Mouse (Mus musculus): Measurements from ENCODE around the gene Tktl1. TPM values are rescaled to one million over a fixed set of nuclear protein-coding genes. Genes with fewer than 3 reads are reported as not detected.

Gene Tktl1
- polyA plus RNA-seq, 1 experiment: not detected

DNA sequence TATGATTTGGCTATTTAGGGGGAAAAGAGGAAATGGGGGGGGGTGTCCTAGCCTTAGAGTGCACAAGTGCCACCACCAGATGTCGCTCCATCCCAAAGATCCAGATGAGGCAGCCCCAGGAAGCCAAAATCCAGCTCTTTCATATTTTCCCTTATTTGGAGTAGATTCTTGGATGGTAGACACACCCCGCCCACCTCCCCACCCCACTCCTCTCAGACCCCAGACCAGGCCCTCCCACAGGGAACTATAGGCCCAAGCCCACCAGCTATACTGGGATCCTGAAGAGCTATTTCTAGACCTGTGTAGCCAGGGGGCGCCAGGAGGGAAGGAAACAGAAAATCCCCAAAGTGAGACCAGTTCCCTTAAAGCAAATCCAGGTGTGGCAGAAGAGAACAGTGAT lies 71.6 kb downstream of the Tktl1 start:
- Histone ChIP-seq H3K4me3 (replicated peaks; ENCODE audit: control insufficient read depth, low read depth, low read length) (no peak overlapping the region), H3K4me1 (ENCODE audit: control insufficient read depth, insufficient read depth, low read length) (no peaks in the 10 kb centered on the region), H3K27ac (ENCODE audit: control insufficient read depth, insufficient read depth, low read depth, low read length, poor library complexity) (no peak overlapping the region)
- TF ChIP-seq POLR2A (IDR thresholded peaks at IDR 0.05; ENCODE audit: borderline replicate concordance, control insufficient read depth, low read depth, low read length) (no peak), CTCF (IDR thresholded peaks at IDR 0.05; ENCODE audit: control insufficient read depth, insufficient read depth, low read length) (peak; percentile 68)
- WGBS: 22% methylated on average over 3 of the region's 3 CpGs

DNA sequence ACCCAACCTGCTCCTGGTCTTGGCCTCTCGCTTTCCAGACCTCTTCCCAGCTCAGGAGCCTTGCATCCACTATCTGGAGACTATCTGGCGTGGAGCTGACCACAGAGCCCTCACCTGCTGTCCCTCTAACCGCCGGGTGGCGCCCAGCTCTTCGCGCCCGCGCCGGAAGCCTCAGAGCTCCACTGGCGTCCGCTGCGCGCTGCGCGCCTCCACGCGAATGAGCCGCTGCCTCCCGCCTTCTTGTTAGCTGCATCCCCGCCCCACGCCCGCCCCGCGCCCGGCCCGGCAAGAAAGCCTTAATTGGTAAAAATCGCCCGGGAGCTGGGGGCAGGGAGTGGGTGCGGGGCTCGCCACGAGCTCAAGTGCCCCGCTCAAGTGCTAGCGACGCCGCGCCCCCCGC lies 72.6 kb downstream of the Tktl1 start, which contains the start of gene Flna:
Gene Flna, minus strand, starts transcription at position 206 of the 400 bp plus-strand sequence.
- Histone ChIP-seq H3K27ac (ENCODE audit: control insufficient read depth, insufficient read depth, low read depth, low read length, poor library complexity) (peak within 1 kb of the TSS; percentile 64), H3K4me3 (replicated peaks; ENCODE audit: control insufficient read depth, low read depth, low read length) (peak within 1 kb of the TSS; percentile 63), H3K4me1 (ENCODE audit: control insufficient read depth, insufficient read depth, low read length) (no peaks in the 10 kb centered on the region)
- 24% methylated on average over 34 of the region's 38 CpGs for WGBS
- peak; percentile 37; the same call in 1 of the 2 replicates for TF ChIP-seq POLR2A (IDR thresholded peaks at IDR 0.05; ENCODE audit: borderline replicate concordance, control insufficient read depth, low read depth, low read length)
- peak; percentile 34; the same call in 1 of the 2 replicates for TF ChIP-seq CTCF (IDR thresholded peaks at IDR 0.05; ENCODE audit: control insufficient read depth, insufficient read depth, low read length)

DNA sequence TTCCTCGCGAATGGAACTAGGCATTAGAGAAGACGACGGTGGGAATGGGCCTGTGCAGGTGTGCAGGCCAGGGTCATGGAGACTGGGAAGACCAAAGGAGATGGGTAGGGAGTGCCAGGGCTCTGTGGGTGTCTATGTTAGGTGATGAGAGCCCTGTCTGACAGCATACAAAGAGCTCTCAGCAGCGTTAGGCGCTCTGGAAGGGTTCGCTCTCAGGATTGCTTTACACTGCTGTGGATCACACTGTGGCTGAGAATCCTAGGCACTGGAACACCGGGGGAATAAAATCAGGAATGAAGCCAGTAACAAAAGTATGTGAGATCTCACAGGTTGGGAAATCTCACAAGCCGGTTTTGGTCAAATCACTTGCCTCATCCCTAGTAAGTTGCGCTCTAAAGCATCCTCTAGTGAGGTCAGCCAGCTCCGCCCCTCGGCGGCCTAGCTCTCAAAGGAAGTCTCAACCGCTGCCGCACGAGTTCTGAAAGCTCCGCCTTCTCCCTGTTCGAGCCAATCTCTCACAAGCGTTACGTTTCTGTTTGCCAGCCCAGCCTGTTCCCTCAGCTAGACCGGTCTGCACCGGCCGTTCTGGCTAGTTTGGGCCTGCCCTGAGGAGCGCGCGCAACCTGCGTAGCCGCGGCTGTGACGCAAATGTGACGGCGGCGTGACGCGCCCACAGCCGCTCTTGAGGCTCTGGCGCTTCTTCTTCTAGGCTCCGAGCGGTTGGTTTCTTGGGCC lies 77.3 kb downstream of the Tktl1 start, which contains the start of gene Emd:
Gene Emd, plus strand, starts transcription at position 535 of the 735 bp plus-strand sequence.
- Histone ChIP-seq H3K4me1 (ENCODE audit: control insufficient read depth, insufficient read depth, low read length) (no peaks in the 10 kb centered on the region; the same call in 1 of the 2 replicates), H3K27ac (ENCODE audit: control insufficient read depth, insufficient read depth, low read depth, low read length, poor library complexity) (peak within 1 kb of the TSS; percentile 97), H3K4me3 (replicated peaks; ENCODE audit: control insufficient read depth, low read depth, low read length) (peak within 1 kb of the TSS; percentile 90)
- 23% methylated on average over 39 of the region's 39 CpGs for WGBS
- TF ChIP-seq CTCF (IDR thresholded peaks at IDR 0.05; ENCODE audit: control insufficient read depth, insufficient read depth, low read length): no peak
- peak; percentile 70; the same call in 1 of the 2 replicates for TF ChIP-seq POLR2A (IDR thresholded peaks at IDR 0.05; ENCODE audit: borderline replicate concordance, control insufficient read depth, low read depth, low read length)

DNA sequence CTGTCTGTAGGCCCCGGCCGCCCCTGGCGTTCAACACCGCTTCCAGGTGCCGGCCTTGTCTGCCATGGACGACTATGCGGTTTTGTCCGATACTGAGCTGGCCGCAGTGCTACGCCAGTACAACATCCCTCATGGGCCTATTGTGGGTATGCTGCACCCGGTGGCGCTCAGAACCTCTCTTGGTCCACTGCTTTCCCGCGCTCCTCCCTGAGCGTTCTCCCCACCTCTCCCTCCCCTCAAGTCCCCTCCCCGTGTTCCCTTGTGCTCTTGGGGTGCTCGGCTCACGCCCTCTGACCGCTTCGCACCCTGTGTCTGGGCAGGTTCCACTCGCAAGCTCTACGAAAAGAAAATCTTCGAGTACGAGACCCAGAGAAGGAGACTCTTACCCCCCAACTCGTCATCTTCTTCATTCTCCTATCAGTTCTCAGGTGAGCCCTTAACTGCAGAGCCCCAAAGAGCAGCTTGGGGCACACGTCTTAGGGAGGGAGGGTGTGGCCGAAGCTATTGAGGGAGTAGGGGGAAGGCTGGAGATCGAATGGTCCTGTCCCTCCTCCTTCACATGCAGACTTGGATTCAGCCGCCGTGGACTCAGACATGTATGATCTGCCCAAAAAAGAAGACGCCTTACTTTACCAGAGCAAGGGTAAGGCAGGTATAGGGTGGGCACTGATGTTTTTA lies 78.0 kb downstream of the Tktl1 start:
- peak overlapping the region; percentile 90 for H3K4me3 ChIP-seq (replicated peaks; ENCODE audit: control insufficient read depth, low read depth, low read length)
- 19% methylated on average over 31 of the region's 31 CpGs for WGBS
- H3K4me1 ChIP-seq (ENCODE audit: control insufficient read depth, insufficient read depth, low read length): no peaks in the 10 kb centered on the region; the same call in 1 of the 2 replicates
- H3K27ac ChIP-seq (ENCODE audit: control insufficient read depth, insufficient read depth, low read depth, low read length, poor library complexity): peak overlapping the region; percentile 97
- TF ChIP-seq CTCF (IDR thresholded peaks at IDR 0.05; ENCODE audit: control insufficient read depth, insufficient read depth, low read length): no peak
- no peak for TF ChIP-seq POLR2A (IDR thresholded peaks at IDR 0.05; ENCODE audit: borderline replicate concordance, control insufficient read depth, low read depth, low read length)

DNA sequence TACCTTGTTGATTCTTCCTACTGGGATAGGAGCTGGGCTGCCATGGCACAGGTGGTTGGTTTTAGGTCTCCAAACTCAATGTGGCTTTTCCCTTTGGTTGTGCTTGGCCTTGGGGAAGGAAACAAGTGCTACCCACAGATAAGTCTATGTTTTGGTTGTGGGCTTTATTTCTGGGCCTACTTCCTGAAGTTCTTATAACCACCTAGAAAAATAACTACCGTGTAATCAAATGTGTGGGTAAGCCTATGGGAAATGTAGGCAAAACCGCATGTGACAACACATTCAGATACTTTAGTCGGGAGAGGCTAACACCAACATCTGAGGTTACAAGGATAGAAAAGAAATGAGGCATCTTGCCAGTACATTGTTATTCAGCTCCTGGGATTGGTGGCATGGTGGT lies 80.7 kb downstream of the Tktl1 start:
- Histone ChIP-seq H3K4me3 (replicated peaks; ENCODE audit: control insufficient read depth, low read depth, low read length) (no peak overlapping the region), H3K4me1 (ENCODE audit: control insufficient read depth, insufficient read depth, low read length) (no peaks in the 10 kb centered on the region; the same call in 1 of the 2 replicates), H3K27ac (ENCODE audit: control insufficient read depth, insufficient read depth, low read depth, low read length, poor library complexity) (no peak overlapping the region)
- TF ChIP-seq POLR2A (IDR thresholded peaks at IDR 0.05; ENCODE audit: borderline replicate concordance, control insufficient read depth, low read depth, low read length): no peak
- no peak for TF ChIP-seq CTCF (IDR thresholded peaks at IDR 0.05; ENCODE audit: control insufficient read depth, insufficient read depth, low read length)
- WGBS: 54% methylated on average over 3 of the region's 3 CpGs

Other genes with a start within 250 kb of the Tktl1 start
- gene Renbp, start 246.4 kb upstream of the Tktl1 start, polyA plus RNA-seq (2011; ENCODE audit: insufficient read depth, insufficient read length, low replicate concordance, missing spikeins): 30.7 and 48.6 TPM in 2 replicates
- gene Hcfc1, start 210.9 kb upstream of the Tktl1 start, polyA plus RNA-seq (2011; ENCODE audit: insufficient read depth, insufficient read length, low replicate concordance, missing spikeins): 38.5 and 58.8 TPM in 2 replicates
- 41.4 and 97.5 TPM in 2 replicates for gene Irak1, start 153.3 kb upstream of the Tktl1 start, polyA plus RNA-seq (2011; ENCODE audit: insufficient read depth, insufficient read length, low replicate concordance, missing spikeins)
- not detected in 2 replicates for gene Opn1mw, start 49.8 kb upstream of the Tktl1 start, polyA plus RNA-seq (2011; ENCODE audit: insufficient read depth, insufficient read length, low replicate concordance, missing spikeins)
- gene Mecp2, start 41.9 kb upstream of the Tktl1 start, polyA plus RNA-seq (2011; ENCODE audit: insufficient read depth, insufficient read length, low replicate concordance, missing spikeins): 13.2 and 15.1 TPM in 2 replicates
- not detected in 2 replicates for gene Tex28, start 9.4 kb upstream of the Tktl1 start, polyA plus RNA-seq (2011; ENCODE audit: insufficient read depth, insufficient read length, low replicate concordance, missing spikeins)
- gene Flna, start 72.6 kb downstream of the Tktl1 start, polyA plus RNA-seq (2011; ENCODE audit: insufficient read depth, insufficient read length, low replicate concordance, missing spikeins): 140 and 356 TPM in 2 replicates
- 34.6 and 51.7 TPM in 2 replicates for gene Emd, start 77.4 kb downstream of the Tktl1 start, polyA plus RNA-seq (2011; ENCODE audit: insufficient read depth, insufficient read length, low replicate concordance, missing spikeins)
- 68.3 and 79.6 TPM in 2 replicates for gene Rpl10, start 93.6 kb downstream of the Tktl1 start, polyA plus RNA-seq (2011; ENCODE audit: insufficient read depth, insufficient read length, low replicate concordance, missing spikeins)
- gene Taz, start 104.7 kb downstream of the Tktl1 start, polyA plus RNA-seq (2011; ENCODE audit: insufficient read depth, insufficient read length, low replicate concordance, missing spikeins): 32.4 and 58.0 TPM in 2 replicates
- 16.4 and 21.5 TPM in 2 replicates for gene Dnase1l1, start 105.1 kb downstream of the Tktl1 start, polyA plus RNA-seq (2011; ENCODE audit: insufficient read depth, insufficient read length, low replicate concordance, missing spikeins)
- 154 and 166 TPM in 2 replicates for gene Atp6ap1, start 119.8 kb downstream of the Tktl1 start, polyA plus RNA-seq (2011; ENCODE audit: insufficient read depth, insufficient read length, low replicate concordance, missing spikeins)
- gene Gdi1, start 127.7 kb downstream of the Tktl1 start, polyA plus RNA-seq (2011; ENCODE audit: insufficient read depth, insufficient read length, low replicate concordance, missing spikeins): 87.5 and 157 TPM in 2 replicates
- gene Fam50a, start 135.8 kb downstream of the Tktl1 start, polyA plus RNA-seq (2011; ENCODE audit: insufficient read depth, insufficient read length, low replicate concordance, missing spikeins): 38.8 and 61.0 TPM in 2 replicates
- gene Plxna3, start 151.8 kb downstream of the Tktl1 start, polyA plus RNA-seq (2011; ENCODE audit: insufficient read depth, insufficient read length, low replicate concordance, missing spikeins): 3.6 TPM in 2 replicates
- 39.5 and 58.6 TPM in 2 replicates for gene Lage3, start 176.4 kb downstream of the Tktl1 start, polyA plus RNA-seq (2011; ENCODE audit: insufficient read depth, insufficient read length, low replicate concordance, missing spikeins)
- 27.2 and 35.6 TPM in 2 replicates for gene Ubl4a, start 196.0 kb downstream of the Tktl1 start, polyA plus RNA-seq (2011; ENCODE audit: insufficient read depth, insufficient read length, low replicate concordance, missing spikeins)
- 2.7 TPM in 2 replicates for gene Slc10a3, start 196.1 kb downstream of the Tktl1 start, polyA plus RNA-seq (2011; ENCODE audit: insufficient read depth, insufficient read length, low replicate concordance, missing spikeins)
- 3.6 and 9.1 TPM in 2 replicates for gene Fam3a, start 216.0 kb downstream of the Tktl1 start, polyA plus RNA-seq (2011; ENCODE audit: insufficient read depth, insufficient read length, low replicate concordance, missing spikeins)
- 11.6 and 11.7 TPM in 2 replicates for gene Ikbkg, start 216.0 kb downstream of the Tktl1 start, polyA plus RNA-seq (2011; ENCODE audit: insufficient read depth, insufficient read length, low replicate concordance, missing spikeins)